Mouse (Mus musculus) B cell, adult 2 months (primary cell): ENCODE measurements at regions not wholly inside any gene's neighbourhood (a gene's known extent, or its start where the extent isn't known, plus 50 kb on each side); places are given as distances from the start of the nearest gene placed in this dataset.

Source experiments
- DNase-seq, 2 experiments: peaks; one replicate each; pipeline ENCODE4 v3.0.0; 2022

GRCm38 (mm10) chr15:96944741-96945140 is 111.0 kb downstream of the Slc38a4 start:
- DNase-seq: no peak

GRCm38 (mm10) chr15:96942651-96943050 is 113.1 kb downstream of the Slc38a4 start:
- DNase-seq: no peak

- no peak for DNase-seq
These were observed 117.3 kb downstream of the Slc38a4 start for GRCm38 (mm10) chr15:96938406-96938805.

GRCm38 (mm10) chr15:96937623-96938022 is 118.1 kb downstream of the Slc38a4 start:
- DNase-seq: no peak

GRCm38 (mm10) chr15:96936705-96937346 is 118.9 kb downstream of the Slc38a4 start:
- peak; percentile 86 to 91 for DNase-seq

- no peak for DNase-seq
These were observed 119.5 kb downstream of the Slc38a4 start for GRCm38 (mm10) chr15:96936216-96936615.

GRCm38 (mm10) chr15:96933451-96933850 is 122.3 kb downstream of the Slc38a4 start:
- no peak for DNase-seq

GRCm38 (mm10) chr15:96930531-96930930 is 125.2 kb downstream of the Slc38a4 start:
- no peak for DNase-seq

- DNase-seq: no peak
These were observed 126.0 kb downstream of the Slc38a4 start for GRCm38 (mm10) chr15:96929788-96930187.

GRCm38 (mm10) chr15:96928692-96929091 is 127.1 kb downstream of the Slc38a4 start:
- DNase-seq: no peak

GRCm38 (mm10) chr15:96927674-96928073 is 128.1 kb downstream of the Slc38a4 start:
- no peak for DNase-seq

- no peak for DNase-seq
These were observed 129.1 kb downstream of the Slc38a4 start for GRCm38 (mm10) chr15:96926660-96927059.

GRCm38 (mm10) chr15:96916586-96916985 is 139.2 kb downstream of the Slc38a4 start:
- DNase-seq: no peak

- DNase-seq: no peak
These were observed 140.2 kb downstream of the Slc38a4 start for GRCm38 (mm10) chr15:96915544-96915943.

GRCm38 (mm10) chr15:96914988-96915387 is 140.8 kb downstream of the Slc38a4 start:
- no peak for DNase-seq

- no peak for DNase-seq
These were observed 150.2 kb downstream of the Slc38a4 start for GRCm38 (mm10) chr15:96905520-96905919.

GRCm38 (mm10) chr15:96903461-96903860 is 152.3 kb downstream of the Slc38a4 start:
- DNase-seq: no peak

GRCm38 (mm10) chr15:96902781-96903180 is 153.0 kb downstream of the Slc38a4 start:
- DNase-seq: no peak

- no peak for DNase-seq
These were observed 154.1 kb downstream of the Slc38a4 start for GRCm38 (mm10) chr15:96901616-96902015.

- no peak for DNase-seq
These were observed 157.5 kb downstream of the Slc38a4 start for GRCm38 (mm10) chr15:96898285-96898684.

- DNase-seq: no peak
These were observed 170.9 kb downstream of the Slc38a4 start for GRCm38 (mm10) chr15:96884901-96885300.

GRCm38 (mm10) chr15:96883754-96884153 is 172.0 kb downstream of the Slc38a4 start:
- DNase-seq: no peak

- no peak for DNase-seq
These were observed 173.5 kb downstream of the Slc38a4 start for GRCm38 (mm10) chr15:96882211-96882610.

- DNase-seq: no peak
These were observed 174.1 kb downstream of the Slc38a4 start for GRCm38 (mm10) chr15:96881519-96882170.

GRCm38 (mm10) chr15:96880066-96880465 is 175.7 kb downstream of the Slc38a4 start:
- no peak for DNase-seq
